10 mouse cellular contexts compared by ENCODE assay signal in genomic region chr8:80948405-80949183, GRCm38 (mm10).
DNase-seq lines count a peak whose midpoint lies in the region; ATAC-seq and TF ChIP-seq lines count a peak whose summit lies in the region.
"Had no signal": no experiment of that assay in that cellular context is flagged by ENCODE, and none has a peak within 500 bp of the region (broad histone marks: within the 10 kb centered on the region; RNA-seq: fewer than 3 reads in every experiment).

No protein-coding gene starts in this region.

- 56% methylated on average over 7 of the region's 7 CpGs for WGBS in intestine, embryonic 16.5 days
- 54% methylated on average over 7 of the region's 7 CpGs for WGBS in intestine, postnatal 0 days
- 32% methylated on average over 7 of the region's 7 CpGs for WGBS in liver, embryonic 14.5 days (ENCODE audit: insufficient replicate concordance)
- WGBS in heart, embryonic 12.5 days: 66% methylated on average over 7 of the region's 7 CpGs

- peaks cover 12% of the 10 kb centered on the region for H3K4me1 ChIP-seq in intestine, embryonic 16.5 days (ENCODE audit: control insufficient read depth, insufficient read depth, low read length)
- H3K4me1 ChIP-seq in intestine, postnatal 0 days (replicated peaks; ENCODE audit: control insufficient read depth, insufficient read depth, low read length): no peaks in the 10 kb centered on the region
- peaks cover 0 to 9% of the 10 kb centered on the region in 2 experiments; a peak in 1 of 4 replicates for H3K4me1 ChIP-seq in liver, embryonic 14.5 days (replicated peaks; ENCODE audit: control insufficient read depth in 2 of 2, insufficient read depth in 2 of 2, low read length in 1 of 2)
- no peaks in the 10 kb centered on the region for H3K4me1 ChIP-seq in heart, embryonic 12.5 days (replicated peaks)

- TF ChIP-seq EP300 in liver, embryonic 14.5 days (IDR thresholded peaks at IDR 0.05; ENCODE audit: low read depth): no peak

- DNase-seq in embryo, embryonic 9.5 days (ENCODE audit: extremely low spot score): peak; percentile 34
- no peak for DNase-seq in liver, embryonic 14.5 days (ENCODE audit: low read depth in 3 of 3, low spot score in 3 of 3)
- DNase-seq in skeletal muscle tissue, adult 2 months (ENCODE audit: low read depth, low spot score): peak; percentile 14
- DNase-seq in layer of hippocampus, adult 9-11 months: no peak
- no peak for DNase-seq in testis, postnatal 10 days (ENCODE audit: low spot score)
- DNase-seq: adrenal gland, adult 8-10 months had no signal

- TF ChIP-seq CTCF in intestine, postnatal 0 days (IDR thresholded peaks at IDR 0.05; ENCODE audit: low read depth): no peak
- TF ChIP-seq CTCF in liver, embryonic 14.5 days (IDR thresholded peaks at IDR 0.05; ENCODE audit: low read depth): no peak

- peak; percentile 28 for ATAC-seq in intestine, embryonic 16.5 days
- no peak for ATAC-seq in intestine, postnatal 0 days
- ATAC-seq in liver, embryonic 14.5 days (ENCODE audit: insufficient read depth): peak; percentile 41; the same call in 1 of the 2 replicates
- ATAC-seq in heart, embryonic 12.5 days (ENCODE audit: insufficient number of reproducible peaks, low FRiP score): no peak

- H3K9ac ChIP-seq in intestine, embryonic 16.5 days (ENCODE audit: low read depth, low read length): no peak overlapping the region
- H3K9ac ChIP-seq in intestine, postnatal 0 days (ENCODE audit: low read depth, low read length): no peak overlapping the region
- no peak overlapping the region for H3K9ac ChIP-seq in liver, embryonic 14.5 days (replicated peaks)
- no peak overlapping the region for H3K9ac ChIP-seq in heart, embryonic 12.5 days

- no peak overlapping the region for H3K4me2 ChIP-seq in intestine, embryonic 16.5 days (ENCODE audit: low read depth, low read length)
- H3K4me2 ChIP-seq in intestine, postnatal 0 days (replicated peaks; ENCODE audit: low read depth): no peak overlapping the region
- H3K4me2 ChIP-seq in liver, embryonic 14.5 days (ENCODE audit: low read depth): no peak overlapping the region
- H3K4me2 ChIP-seq in heart, embryonic 12.5 days: no peak overlapping the region

- no peaks in the 10 kb centered on the region for H3K9me3 ChIP-seq in intestine, embryonic 16.5 days (ENCODE audit: control insufficient read depth, low read length)
- no peaks in the 10 kb centered on the region for H3K9me3 ChIP-seq in intestine, postnatal 0 days (ENCODE audit: control insufficient read depth)
- H3K9me3 ChIP-seq in liver, embryonic 14.5 days (ENCODE audit: control insufficient read depth, low read length): no peaks in the 10 kb centered on the region
- H3K9me3 ChIP-seq in heart, embryonic 12.5 days (replicated peaks): no peaks in the 10 kb centered on the region

- no peaks in the 10 kb centered on the region for H3K27me3 ChIP-seq in intestine, embryonic 16.5 days (replicated peaks; ENCODE audit: control insufficient read depth, insufficient read depth, low read length)
- H3K27me3 ChIP-seq in intestine, postnatal 0 days (replicated peaks; ENCODE audit: control insufficient read depth, insufficient read depth, low read length): no peaks in the 10 kb centered on the region
- no peaks in the 10 kb centered on the region for H3K27me3 ChIP-seq in liver, embryonic 14.5 days (ENCODE audit: control insufficient read depth, insufficient read depth, low read length)
- no peaks in the 10 kb centered on the region for H3K27me3 ChIP-seq in heart, embryonic 12.5 days (replicated peaks)

- no peaks in the 10 kb centered on the region for H3K36me3 ChIP-seq in intestine, embryonic 16.5 days (ENCODE audit: control insufficient read depth, insufficient read depth, low read length)
- H3K36me3 ChIP-seq in intestine, postnatal 0 days (ENCODE audit: control insufficient read depth, insufficient read depth): no peaks in the 10 kb centered on the region
- H3K36me3 ChIP-seq in liver, embryonic 14.5 days (replicated peaks; ENCODE audit: control insufficient read depth, insufficient read depth, low read depth): no peaks in the 10 kb centered on the region
- no peaks in the 10 kb centered on the region for H3K36me3 ChIP-seq in heart, embryonic 12.5 days

- H3K27ac ChIP-seq in intestine, embryonic 16.5 days (ENCODE audit: low read length): peak overlapping the region; percentile 11; the same call in 1 of the 2 replicates
- H3K27ac ChIP-seq in intestine, postnatal 0 days (ENCODE audit: low read depth, low read length): no peak overlapping the region
- H3K27ac ChIP-seq in liver, embryonic 14.5 days: no peak overlapping the region
- H3K27ac ChIP-seq in heart, embryonic 12.5 days (ENCODE audit: poor library complexity, severe bottlenecking): no peak overlapping the region
- H3K27ac ChIP-seq: heart, adult 2 months had no signal

- H3K4me3 ChIP-seq in intestine, embryonic 16.5 days (ENCODE audit: low read length): no peak overlapping the region
- no peak overlapping the region for H3K4me3 ChIP-seq in intestine, postnatal 0 days (ENCODE audit: low read depth, low read length)
- no peak overlapping the region for H3K4me3 ChIP-seq in liver, embryonic 14.5 days (ENCODE audit: insufficient read depth in 1 of 2, low read depth in 2 of 2, low read length in 2 of 2)
- H3K4me3 ChIP-seq in heart, embryonic 12.5 days: no peak overlapping the region
- H3K4me3 ChIP-seq: heart, adult 2 months had no signal

Comparison
In these comparisons a context has a peak if more than half of its experiments do, and no peak if none do; other contexts are left out.
1. ATAC-seq: peak in intestine, embryonic 16.5 days (single experiment) and liver, embryonic 14.5 days (single experiment); none in intestine, postnatal 0 days (single experiment) and heart, embryonic 12.5 days (single experiment).
2. DNase-seq: peak in embryo, embryonic 9.5 days (single experiment) and skeletal muscle tissue, adult 2 months (single experiment); none in liver, embryonic 14.5 days (0 of 3), layer of hippocampus, adult 9-11 months (single experiment) and testis, postnatal 10 days (single experiment).